Mouse (Mus musculus): ENCODE results near the gene AU040320.

DNA sequence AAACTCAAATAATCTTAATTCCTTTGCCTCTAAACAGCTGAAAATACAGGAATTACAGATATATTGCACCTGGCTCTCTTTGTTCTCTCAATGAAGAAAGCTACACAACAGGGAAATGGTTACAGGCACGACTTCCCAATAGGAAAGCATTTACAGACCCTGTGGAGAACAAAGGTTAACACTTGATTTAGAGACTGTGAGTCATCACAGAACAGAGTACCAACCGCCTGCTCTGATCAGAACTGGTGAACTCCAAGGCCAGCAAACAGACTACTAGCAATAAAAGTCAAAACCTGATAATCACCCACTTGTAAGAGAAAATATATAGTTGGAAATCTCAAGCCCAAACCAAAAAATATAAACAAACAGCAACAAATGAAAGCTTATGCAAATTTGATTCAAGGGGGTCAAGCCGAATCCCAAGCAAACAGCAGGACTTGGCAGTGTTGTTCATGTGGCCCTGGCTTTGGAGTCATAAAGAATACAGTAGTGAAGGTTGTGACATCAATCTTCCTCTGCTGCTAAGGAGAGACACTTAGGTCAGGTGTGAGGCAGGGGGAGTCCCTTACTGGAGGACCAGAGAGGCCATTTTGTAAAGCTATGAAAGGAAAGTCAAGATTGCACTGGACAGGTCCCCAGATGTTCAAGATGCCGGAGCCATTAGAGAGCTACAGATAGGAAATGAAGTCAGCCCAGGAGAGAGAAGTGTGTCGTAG, 126.4 kb downstream of the AU040320 start:
- TF ChIP-seq CTCF (IDR thresholded peaks at IDR 0.05; ENCODE audit: control insufficient read depth, insufficient read depth, low read length) (no peak), POLR2A (IDR thresholded peaks at IDR 0.05; ENCODE audit: borderline replicate concordance, control insufficient read depth, low read depth, low read length) (no peak)
